Mouse (Mus musculus) liver (tissue): ENCODE data around the gene BC029722.

Source experiments
- DNase-seq: peaks from one replicate; pipeline ENCODE4 v3.0.0-alpha.2; 2020; ENCODE audit warnings: mixed read lengths

The BC029722 gene

DNA sequence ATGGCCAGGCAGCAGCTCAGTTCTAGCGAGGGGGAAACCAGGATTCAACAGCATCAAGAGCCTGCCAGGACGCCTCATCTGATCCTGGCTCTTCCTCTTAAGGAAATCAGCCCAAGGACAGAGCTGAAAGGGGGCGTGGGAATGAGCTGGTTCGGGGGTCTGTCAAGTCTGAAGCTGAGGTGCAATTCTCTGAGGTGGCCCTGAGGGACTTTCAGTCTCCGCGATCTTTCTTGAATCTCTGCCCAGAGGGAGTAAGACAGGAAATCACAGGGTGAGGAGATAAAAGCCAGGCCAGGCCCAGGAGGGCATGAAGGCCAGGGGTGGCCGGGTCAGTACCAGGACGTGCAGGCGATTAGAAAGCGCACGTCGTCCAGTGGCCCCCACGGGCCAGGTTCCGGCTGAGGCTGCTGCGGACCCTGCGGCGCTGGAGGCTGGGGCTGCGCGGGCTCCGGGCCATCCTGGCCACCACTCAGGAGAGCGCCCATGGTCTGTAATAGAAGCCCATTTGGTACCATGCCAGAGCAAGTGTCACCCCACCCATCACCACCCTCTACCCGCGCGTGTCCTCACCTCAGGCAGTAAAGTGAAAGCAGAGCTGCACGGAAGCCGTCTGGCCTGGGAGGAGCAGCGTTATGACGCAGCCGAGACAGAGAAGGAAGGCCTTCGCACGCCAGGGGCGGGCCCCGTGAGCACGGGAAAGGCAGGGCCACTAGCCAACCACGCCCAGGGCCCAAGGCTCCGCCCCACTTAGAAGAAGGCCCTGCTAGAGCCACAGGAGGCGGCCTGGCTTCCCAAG lies 432 bp downstream of the BC029722 start:
- DNase-seq = peak; percentile 96

DNA sequence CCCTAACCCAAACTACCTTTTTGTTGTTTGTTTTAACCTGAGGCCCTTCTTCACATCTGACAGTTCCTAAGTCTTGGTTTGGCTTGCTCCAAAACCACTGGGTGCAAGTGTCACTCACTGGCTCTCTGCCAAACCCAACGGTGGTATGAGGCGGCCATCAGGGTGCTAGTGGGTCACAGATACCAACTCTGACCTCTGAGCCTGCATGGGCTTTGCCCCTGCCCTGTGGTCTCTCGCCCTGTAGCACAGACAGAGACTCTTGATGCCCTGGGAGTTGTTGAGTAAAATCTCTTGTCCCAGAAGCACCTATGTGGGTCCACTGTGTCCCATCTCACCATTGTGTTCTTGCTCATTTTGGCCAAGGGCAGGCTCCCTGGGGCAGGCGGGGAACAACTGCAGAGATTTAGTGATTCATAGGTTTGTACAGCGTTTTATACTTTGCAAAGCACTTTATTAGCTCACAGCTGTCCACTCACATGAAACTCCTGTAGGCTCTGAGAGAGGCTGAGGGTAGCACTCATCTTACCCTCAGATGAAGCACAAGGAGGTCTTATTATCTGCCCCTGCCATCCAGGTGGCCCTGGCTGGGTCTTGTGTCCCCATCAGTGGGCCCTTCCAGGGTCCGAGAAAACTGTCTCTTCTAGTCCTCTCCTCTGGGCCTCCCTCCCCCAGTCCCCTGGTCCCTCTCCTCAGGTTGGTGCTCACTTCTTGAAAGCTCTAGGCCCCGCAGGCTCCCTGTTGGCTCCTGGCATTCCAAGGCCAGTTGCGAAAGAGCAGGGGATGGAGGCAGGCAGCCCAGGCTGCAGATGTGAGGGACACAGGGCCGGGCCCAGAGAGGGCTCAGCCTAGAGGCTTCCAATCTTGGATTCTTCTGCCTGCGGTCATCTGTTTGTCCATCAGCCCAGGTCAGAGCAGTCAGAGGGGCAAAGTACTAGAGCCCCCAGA lies 1.7 kb downstream of the BC029722 start:
- no peak for DNase-seq

DNA sequence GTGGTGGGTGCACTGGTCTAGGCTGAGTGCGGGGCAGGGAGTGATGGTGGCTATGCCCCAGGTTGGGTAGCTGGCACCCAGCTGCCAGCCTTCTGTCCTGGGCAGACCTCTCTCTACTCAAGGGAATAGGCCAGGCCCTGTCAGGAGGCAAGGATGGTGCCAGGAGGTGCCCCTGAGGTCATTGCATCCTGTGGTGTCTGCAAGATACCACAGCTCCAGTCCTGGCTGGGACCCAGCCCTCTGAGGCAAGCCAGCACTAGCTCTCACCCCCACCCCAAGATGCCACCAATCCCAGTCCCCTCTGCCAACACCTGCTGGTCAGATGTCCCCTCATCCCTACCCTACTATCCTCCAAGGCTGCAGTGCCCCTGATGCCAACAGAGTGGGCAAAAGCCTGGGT lies 3.0 kb downstream of the BC029722 start:
- no peak for DNase-seq

DNA sequence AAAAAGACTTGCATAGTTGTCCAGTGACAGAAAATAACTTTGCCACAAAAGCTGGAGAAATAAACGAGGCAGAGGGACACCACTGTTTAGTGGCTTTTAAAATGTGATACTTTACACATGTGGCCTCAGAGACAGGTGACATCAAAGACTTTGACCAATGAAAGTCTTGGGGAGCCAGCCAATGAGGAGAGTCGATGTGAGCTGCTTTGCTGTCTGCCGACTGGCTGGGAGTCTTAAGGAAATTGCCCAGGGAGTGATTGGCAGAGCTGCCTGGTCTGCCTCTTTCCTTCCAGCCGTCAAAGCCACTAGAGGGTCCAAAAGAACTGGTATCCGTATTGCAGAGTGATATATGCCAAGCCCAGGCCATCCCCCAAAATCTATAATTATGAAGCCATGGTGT lies 4.4 kb downstream of the BC029722 start:
- DNase-seq = no peak

DNA sequence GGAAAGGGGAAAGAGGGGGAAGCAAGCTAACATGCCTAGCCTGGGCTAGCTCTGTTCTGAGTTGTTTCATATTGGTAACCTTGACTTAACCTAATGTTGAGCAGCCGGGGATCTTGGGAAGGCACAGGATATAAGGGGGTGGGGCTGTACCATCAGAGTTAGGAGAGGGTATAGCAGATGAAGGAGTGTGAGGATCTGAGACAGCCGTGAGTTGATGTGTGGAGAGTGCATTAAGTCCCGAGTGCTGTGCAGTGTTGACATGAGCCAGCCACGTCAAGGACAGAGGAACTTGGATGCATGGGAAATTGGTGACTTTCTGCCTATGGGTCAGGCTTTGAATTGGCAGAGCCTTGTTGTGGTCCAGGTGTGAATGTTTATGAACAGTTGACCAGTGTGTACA lies 6.6 kb downstream of the BC029722 start:
- DNase-seq = no peak

DNA sequence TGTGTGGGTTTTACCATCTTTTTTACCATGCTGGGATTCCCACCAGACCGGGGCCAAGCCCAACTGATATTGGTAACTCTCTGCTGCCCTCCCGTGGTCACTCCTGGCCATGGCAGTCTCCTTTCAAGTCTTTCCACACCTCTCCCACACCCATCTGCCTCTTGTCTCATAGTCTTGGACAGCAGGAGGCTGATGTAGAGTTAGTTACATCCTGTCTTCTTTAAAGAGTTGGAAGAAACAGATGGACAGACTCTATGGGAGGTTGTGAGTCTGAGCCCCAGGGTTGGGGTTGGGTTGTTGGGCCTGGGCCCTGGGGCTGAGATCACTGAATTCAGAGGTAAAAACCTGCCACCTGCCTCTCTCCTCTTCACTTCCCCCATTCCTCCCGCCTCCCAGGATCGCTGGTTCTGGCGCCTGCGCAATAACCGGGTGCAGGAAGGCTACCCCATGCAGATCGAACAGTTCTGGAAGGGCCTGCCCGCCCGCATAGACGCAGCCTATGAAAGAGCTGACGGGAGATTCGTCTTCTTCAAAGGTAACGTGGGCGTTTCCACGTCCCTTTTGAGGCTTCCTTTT lies 7.3 kb downstream of the BC029722 start:
- peak; percentile 81 for DNase-seq

DNA sequence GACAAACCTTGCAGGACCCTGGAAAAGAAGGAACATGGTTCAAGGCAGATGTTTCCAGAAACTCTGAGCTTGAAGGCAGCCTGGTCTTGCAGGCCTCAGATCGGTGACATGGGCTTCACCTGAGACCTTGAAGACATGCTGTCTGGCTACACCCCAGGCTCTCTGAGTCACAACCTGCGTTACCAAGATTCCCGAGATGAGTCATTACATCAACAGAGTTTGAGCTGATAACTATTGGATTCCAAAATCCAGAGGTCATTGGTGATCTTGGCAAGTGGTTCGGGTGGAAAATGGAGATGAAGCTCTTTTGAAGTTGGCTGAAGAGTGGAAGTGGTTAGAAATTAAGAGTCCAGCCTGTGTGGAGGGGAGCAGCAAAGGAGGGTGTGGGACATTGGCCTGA lies 9.6 kb downstream of the BC029722 start:
- DNase-seq = no peak

DNA sequence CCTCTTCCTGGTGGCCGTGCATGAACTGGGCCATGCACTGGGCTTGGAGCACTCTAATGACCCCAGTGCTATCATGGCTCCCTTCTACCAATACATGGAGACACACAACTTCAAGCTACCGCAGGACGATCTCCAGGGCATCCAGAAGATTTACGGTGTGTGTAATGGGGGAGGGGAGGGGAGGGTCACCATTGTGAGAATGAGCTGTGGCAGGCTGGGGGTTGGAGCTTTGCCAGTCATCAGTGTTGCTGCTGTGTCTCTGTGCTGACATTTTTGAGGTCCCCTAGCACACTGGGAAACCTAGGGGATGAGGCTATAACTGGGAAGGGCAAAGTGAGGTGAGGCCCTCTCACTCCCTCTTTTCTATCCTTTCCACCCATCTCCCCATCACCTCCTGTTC lies 11.8 kb downstream of the BC029722 start:
- DNase-seq = no peak

DNA sequence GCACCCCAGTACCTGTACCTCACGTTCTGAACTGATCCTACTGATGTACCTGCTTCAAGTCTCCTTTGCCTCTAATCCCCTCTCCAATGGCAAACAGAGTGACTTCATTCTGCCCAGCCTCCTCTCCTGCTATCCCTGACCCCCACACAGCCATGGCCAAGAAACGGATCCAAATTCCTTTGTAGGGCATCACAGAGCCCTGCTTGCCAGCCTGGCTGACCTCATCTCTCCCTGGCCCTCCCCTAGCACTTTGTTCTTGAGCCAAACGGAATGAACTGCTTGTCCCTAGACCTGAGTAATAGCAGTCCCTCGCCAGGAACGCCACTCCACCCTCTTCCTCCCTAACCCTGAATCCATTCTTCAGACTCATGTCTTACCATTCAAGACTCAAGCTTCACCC lies 12.7 kb downstream of the BC029722 start:
- no peak for DNase-seq

DNA sequence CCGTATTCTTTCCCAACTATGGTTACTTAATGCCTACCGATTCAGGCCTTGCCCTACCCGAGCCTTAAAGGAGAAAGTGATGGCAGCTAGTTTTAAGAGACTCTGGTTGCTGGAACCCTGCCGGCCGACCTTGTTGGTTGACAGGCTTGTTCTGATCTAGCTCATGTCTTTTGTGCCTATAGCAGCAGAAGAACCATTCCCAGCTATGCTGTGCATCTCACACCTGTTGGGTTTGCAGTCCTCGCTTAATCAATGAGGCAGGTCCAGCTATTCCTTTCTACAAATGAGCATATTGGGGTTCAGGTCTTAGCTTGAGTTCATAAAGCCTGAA lies 13.3 kb downstream of the BC029722 start:
- DNase-seq = no peak

DNA sequence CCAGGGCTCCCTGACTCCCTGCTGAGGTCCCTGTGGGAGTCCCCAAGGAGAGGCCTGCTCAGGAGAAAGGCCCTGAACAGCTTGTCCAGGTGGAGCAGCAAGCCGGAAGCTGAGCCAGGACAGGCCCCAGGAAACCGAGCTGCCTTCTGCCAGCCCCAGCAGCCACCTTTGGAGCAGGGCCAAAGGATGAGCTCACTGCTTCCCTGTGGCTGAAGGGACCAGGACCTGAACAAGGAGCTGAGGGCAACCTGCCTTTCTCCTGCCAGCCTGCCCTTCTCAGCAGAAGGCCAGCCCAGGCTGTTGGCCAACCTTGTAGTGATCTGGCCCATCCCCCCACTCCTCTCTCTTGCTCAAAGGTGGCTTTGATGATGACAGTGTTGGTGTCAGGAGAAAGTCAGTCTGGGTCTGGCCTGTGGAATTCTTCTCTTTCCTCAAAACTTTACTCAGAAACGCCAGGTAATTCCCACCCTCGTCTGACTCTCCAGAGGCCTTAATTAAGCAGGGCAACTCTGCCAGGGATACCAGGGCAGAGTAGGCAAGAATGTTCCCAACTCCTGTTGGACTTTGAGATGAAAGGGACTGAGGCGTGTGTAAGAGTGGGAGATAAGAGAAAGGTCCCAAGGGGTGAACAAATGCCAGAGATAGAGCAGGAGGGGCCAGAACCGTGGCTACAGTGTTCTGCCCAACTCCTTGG lies 13.8 kb downstream of the BC029722 start:
- no peak for DNase-seq

DNA sequence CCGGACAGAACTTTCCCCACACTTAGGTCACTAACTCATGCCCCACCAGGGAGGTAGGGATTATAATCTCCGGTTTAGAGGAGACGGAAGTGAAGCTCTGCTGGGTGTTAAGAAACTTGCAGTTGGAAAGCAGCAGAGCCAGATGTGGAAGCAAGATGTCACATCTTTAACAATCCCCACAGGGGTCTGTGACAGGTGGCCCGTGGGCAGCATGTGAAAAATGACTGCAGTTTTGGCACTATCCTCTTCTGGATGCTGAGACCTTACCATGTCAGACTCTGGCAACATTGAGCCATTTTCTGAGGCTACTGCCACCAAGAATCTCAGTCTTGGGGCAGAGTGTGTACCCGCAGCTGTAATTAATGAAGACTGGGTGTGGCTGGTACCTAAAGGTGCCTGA lies 15.2 kb downstream of the BC029722 start:
- no peak for DNase-seq

DNA sequence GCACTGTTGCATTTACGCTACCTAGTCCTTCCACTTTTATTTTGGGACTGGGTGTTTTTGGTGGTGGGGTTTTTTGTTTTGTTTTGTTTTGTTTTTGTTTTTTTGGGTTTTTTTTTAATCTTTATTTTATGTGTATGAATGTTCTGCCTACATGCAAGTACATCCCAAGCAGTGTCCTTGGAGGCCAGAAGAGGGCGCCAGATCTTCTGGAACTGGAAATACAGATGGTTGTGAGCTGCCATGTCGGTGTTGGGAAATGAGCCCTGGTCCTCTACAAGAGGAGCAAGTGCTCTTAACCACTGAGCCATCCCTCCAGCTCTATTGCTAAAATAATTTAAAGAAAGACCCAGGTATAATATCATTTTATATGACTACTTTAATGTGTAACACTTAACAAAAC lies 16.5 kb downstream of the BC029722 start:
- DNase-seq = peak; percentile 38

DNA sequence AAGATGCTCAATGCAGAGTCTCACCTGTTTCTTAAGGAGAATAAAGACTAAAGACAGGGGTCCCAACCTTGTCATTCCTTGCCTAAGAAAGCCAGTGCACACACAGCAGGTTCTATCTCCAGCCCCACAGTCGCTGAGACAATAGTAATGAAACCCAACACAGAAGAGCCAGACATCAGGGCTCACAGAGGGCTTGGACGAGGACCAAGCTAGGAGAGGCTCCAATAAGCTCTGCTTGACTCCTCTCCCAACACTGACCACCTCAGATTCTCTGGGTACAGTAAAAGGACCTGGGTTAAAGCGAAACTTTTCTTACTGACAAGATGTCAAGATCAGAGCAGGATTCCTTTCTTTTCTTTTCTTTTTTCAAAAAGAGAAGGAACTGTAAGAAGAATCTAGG lies 20.6 kb downstream of the BC029722 start:
- no peak for DNase-seq

DNA sequence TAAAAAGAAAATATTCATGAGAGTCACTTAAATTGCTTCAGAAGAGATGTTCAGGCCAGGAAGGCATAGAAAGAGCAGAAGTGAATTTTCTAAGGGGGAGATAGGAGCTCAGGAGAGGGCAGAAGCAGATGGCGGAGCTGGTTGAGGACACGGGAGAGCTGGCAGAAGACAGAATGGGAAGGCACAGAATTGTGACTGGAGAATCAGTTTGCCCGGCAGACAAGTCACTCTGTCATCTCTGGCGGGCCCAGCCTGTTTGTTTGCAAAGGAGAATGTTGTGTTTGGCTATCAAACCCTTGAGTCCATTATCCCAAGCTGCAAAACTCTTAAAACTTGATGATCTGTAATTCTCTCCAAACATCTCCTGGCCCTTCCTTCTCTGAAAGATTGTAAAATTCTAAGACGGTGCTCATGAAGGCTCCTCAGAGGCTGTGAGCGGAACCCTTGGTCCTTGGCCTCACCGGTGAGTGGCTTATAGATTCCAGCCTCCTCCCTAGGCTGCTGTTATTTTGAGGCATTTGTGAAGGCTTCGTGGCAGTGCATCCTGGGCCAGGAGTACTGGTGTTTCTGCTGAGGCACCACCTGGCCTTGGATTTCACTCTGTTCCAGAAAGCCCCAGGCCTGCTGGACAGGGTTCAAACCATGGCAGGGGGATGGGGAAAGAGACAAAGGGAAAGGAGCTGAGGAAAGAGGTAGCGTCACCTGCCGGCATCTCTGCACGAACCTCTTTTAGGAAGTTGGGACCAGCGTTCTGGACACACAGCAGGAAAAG lies 24.4 kb downstream of the BC029722 start:
- no peak for DNase-seq

DNA sequence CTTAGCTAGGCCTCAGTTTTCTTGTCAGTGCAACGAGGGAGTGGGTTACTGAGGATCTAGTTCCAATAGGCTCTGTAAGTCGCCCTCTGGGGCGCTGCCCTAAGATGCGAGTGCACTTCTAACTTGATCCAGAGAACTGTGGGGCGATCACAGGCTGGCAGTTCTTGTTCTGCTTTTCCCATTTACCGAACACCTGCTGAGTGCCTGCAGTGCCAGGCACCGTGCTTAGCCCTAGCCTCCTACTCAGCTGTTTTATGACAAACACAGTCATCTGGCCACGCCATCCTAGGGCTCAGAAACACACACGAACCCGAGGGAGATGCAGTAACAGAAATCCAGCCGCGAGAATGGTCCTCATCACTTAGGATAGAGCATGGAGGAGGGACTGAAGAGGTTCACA lies 26.3 kb downstream of the BC029722 start:
- no peak for DNase-seq

DNA sequence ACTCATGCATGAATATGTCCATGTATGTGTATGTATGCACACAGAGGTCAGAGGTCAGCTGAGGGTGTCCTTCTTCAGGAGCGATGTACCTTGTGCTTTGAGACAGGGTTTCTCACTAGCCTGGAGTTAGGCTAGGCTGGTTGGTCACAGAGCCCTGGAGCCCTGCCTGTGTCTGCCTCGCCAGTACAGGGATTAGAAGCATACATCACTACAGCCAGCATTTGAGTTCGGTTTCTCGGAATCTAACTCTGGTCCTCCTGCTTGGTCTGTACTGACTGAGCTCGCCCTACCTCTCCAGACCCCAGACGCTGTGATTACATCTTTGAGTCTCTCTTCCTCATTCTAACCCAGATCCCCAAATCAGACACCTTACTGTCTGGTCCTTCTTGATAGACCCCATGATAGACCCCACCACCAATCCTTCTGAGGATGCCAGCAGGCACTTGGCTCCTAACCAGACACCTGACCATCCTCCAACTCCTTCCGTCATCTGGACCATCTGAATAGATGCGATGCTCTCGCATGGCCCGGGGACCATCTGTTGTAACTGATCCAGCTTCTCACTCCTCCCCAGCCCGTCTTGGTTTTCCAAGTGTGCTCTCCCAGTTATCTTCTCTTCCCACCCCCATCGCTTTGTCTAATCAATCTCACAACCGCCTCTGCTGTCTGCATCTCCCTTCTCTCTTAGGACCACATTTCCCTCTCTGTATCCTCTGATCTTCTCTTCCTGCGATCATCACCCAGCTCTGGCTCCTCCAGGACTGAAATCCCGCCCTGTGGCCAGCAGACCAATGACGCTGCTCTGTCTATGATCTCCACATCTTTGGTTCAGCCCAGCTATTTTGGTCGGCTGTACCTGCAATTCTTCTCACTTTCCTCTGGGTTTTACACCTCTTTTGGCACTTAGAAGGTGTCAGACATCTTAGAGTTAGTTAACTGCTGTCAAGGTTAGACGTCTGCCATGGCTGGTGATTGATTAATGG lies 31.0 kb downstream of the BC029722 start:
- no peak for DNase-seq

DNA sequence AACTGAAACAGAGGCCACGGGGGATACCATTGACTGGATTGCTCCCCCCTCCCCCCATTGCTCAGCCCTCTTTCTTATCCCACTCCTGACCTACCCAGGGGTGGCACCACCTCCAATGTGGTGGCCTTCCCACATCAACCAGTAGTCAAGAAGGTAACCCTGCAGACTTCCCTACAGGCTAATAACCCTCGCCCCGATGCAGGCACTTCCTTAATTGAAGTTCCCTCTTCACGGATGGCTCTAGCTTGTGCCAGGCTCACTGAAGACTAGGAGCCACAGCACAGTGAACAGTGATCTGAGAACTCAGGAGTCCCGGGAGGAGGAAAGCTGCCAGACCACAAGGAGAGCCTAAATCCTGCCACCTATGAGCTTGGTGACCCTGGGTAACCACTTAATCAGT lies 32.3 kb downstream of the BC029722 start:
- DNase-seq = no peak

DNA sequence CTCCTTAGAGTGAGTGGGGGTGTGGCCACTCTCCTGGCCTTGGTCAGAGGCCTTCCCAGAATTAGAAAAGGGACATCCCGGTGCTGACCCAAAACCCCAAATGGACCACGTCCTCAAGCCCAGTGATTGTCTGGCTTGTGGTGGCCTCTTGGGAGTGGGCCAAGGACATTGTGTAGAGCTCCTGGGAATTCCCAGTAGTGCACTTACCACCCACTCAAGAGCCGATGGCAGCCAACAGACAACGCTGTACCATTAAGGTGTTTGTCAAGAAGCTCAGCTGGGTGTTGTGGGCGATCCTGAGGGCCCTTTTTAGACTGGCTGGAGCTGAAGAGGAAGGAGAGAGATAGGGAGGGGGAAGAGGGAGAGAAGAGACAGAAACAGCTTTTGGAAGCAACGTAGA lies 34.7 kb downstream of the BC029722 start:
- no peak for DNase-seq

DNA sequence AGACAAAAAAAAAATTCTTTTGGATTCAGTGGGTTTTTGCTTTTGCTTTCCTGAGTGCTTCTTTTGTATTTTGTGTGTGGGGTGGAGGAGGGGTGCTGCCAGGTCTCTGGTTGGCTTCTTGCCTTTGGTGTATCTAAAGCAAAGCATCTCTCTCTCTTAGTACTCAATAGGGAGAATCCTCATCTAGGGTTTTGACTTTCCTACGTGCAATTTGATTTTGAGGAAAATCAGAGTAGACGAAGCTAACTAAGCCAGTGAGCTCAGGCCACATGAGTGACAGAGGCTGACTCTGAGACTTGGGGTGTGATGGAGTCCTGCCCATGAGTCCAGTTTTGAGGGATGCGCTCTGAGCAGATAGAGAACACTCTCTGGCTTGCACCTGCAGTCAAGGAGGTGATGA lies 39.7 kb downstream of the BC029722 start:
- no peak for DNase-seq

DNA sequence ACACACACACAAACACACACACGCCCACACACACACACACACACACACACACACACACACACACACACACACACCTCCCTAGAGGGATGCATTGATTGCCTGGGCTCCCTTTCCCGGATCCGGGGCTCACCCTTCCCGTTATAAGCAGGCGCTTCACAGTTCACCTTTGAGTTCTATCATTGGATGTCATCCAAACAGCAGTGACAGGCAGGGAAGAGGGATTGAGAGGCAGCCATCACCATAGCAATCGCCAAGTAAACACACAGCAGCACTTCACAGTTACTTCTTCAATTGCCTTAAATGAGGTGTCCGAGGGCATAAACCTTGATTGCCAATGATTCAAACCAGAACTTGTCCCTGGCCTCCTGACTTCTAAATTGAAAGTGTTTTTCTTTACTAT lies 40.2 kb downstream of the BC029722 start:
- DNase-seq = no peak
